18 mouse cellular contexts compared by ENCODE assay signal in genomic region chr5:117099742-117100141, GRCm38 (mm10). TPM values are rescaled to one million over a fixed set of nuclear protein-coding genes. Genes with fewer than 3 reads are reported as not detected.
A peak's percentile ranks its signal among the peaks of the same experiment; 100 is the strongest.
DNase-seq lines count a peak whose midpoint lies in the region; ATAC-seq and TF ChIP-seq lines count a peak whose summit lies in the region.
"Had no signal": no experiment of that assay in that cellular context is flagged by ENCODE, and none has a peak within 500 bp of the region (broad histone marks: within the 10 kb centered on the region; RNA-seq: fewer than 3 reads in every experiment).

No protein-coding gene starts in this region.

- no peaks in the 10 kb centered on the region for H3K79me2 ChIP-seq in MEL (ENCODE audit: control insufficient read depth, insufficient read depth, low read length, poor library complexity)

- no peak for TF ChIP-seq EP300 in lung, postnatal 0 days (IDR thresholded peaks at IDR 0.05)
- TF ChIP-seq EP300 in MEL (IDR thresholded peaks at IDR 0.05; ENCODE audit: low read depth in 1 of 2, low read length in 2 of 2) = no peak

- TF ChIP-seq POLR2A in lung, adult 2 months (IDR thresholded peaks at IDR 0.05; ENCODE audit: borderline replicate concordance, extremely low read depth, low read depth, low read length) = no peak
- TF ChIP-seq POLR2A in MEL (IDR thresholded peaks at IDR 0.05; ENCODE audit: control insufficient read depth in 1 of 2, insufficient read depth in 1 of 2, low read depth in 1 of 2, low read length in 2 of 2, poor library complexity in 1 of 2) = no peak
- no peak for TF ChIP-seq POLR2A in cortical plate, adult 2 months (IDR thresholded peaks at IDR 0.05; ENCODE audit: extremely low read depth, insufficient read depth, low read length)

- H3K9ac ChIP-seq in hindbrain, postnatal 0 days (replicated peaks; ENCODE audit: low read length) = no peak overlapping the region
- H3K9ac ChIP-seq in lung, postnatal 0 days (replicated peaks; ENCODE audit: low read depth) = no peak overlapping the region
- no peak overlapping the region for H3K9ac ChIP-seq in MEL (ENCODE audit: control insufficient read depth, low read depth, low read length, poor library complexity, severe bottlenecking)
- H3K9ac ChIP-seq: kidney, embryonic 15.5 days; lung, embryonic 14.5 days; neural tube, embryonic 12.5 days had no signal

- H3K36me3 ChIP-seq in hindbrain, postnatal 0 days (ENCODE audit: insufficient read depth, low read length) = peaks cover 40% of the 10 kb centered on the region
- peaks cover 93% of the 10 kb centered on the region for H3K36me3 ChIP-seq in hindbrain, embryonic 10.5 days
- peaks cover 28% of the 10 kb centered on the region for H3K36me3 ChIP-seq in lung, postnatal 0 days (ENCODE audit: insufficient read depth, low read length)
- H3K36me3 ChIP-seq in MEL (ENCODE audit: control insufficient read depth in 1 of 2, insufficient read depth in 2 of 2, low read length in 2 of 2) = peaks cover 0 to 2% of the 10 kb centered on the region in 2 experiments; a peak in 2 of 4 replicates

- no peak for DNase-seq in hindbrain, postnatal 0 days (ENCODE audit: low spot score)
- no peak for DNase-seq in hindbrain, embryonic 10.5 days (ENCODE audit: low spot score)
- no peak for DNase-seq in lung, postnatal 0 days (ENCODE audit: low spot score)
- DNase-seq in lung, adult 2 months = no peak
- DNase-seq in MEL (ENCODE audit: low read depth, low spot score) = peak; percentile 18
- no peak for DNase-seq in adrenal gland, adult 18-20 months (ENCODE audit: low spot score in 2 of 2)
- DNase-seq in ovary, adult 18-20 months (ENCODE audit: low spot score) = no peak
- DNase-seq: cerebellum, adult 18-20 months; embryo, embryonic 11 days; gastrocnemius, postnatal 36 days; heart, postnatal 36 days; lung, embryonic 14.5 days had no signal

- no peak overlapping the region for H3K4me2 ChIP-seq in hindbrain, postnatal 0 days (ENCODE audit: low read depth, low read length)
- no peak overlapping the region for H3K4me2 ChIP-seq in lung, postnatal 0 days (replicated peaks; ENCODE audit: low read depth, low read length)
- H3K4me2 ChIP-seq: heart, embryonic 11.5 days; kidney, embryonic 15.5 days; lung, embryonic 14.5 days; neural tube, embryonic 12.5 days had no signal

- H3K4me1 ChIP-seq in hindbrain, postnatal 0 days (ENCODE audit: insufficient read depth, low read length) = no peaks in the 10 kb centered on the region
- H3K4me1 ChIP-seq in hindbrain, embryonic 10.5 days (replicated peaks) = peaks cover 15% of the 10 kb centered on the region; the same call in 1 of the 2 replicates
- no peaks in the 10 kb centered on the region for H3K4me1 ChIP-seq in lung, postnatal 0 days (ENCODE audit: insufficient read depth, low read depth, low read length)
- no peaks in the 10 kb centered on the region for H3K4me1 ChIP-seq in lung, adult 2 months (ENCODE audit: control insufficient read depth, insufficient read depth, low read length)
- no peaks in the 10 kb centered on the region for H3K4me1 ChIP-seq in MEL (ENCODE audit: control insufficient read depth in 1 of 2, insufficient read depth in 2 of 2, low read length in 2 of 2)
- H3K4me1 ChIP-seq in cortical plate, adult 2 months (ENCODE audit: control insufficient read depth, insufficient read depth, low read length) = no peaks in the 10 kb centered on the region
- H3K4me1 ChIP-seq: kidney, embryonic 15.5 days; neural tube, embryonic 12.5 days had no signal

- TF ChIP-seq RAD21 in MEL (IDR thresholded peaks at IDR 0.05; ENCODE audit: low read depth, low read length) = no peak

- H3K27me3 ChIP-seq in hindbrain, postnatal 0 days (ENCODE audit: insufficient read depth, low read length) = no peaks in the 10 kb centered on the region
- no peaks in the 10 kb centered on the region for H3K27me3 ChIP-seq in hindbrain, embryonic 10.5 days (ENCODE audit: insufficient read depth, poor library complexity, severe bottlenecking)
- H3K27me3 ChIP-seq in lung, postnatal 0 days (replicated peaks; ENCODE audit: insufficient read depth, low read length) = no peaks in the 10 kb centered on the region
- H3K27me3 ChIP-seq in MEL (ENCODE audit: control insufficient read depth in 1 of 2, insufficient read depth in 2 of 2, low read length in 2 of 2) = no peaks in the 10 kb centered on the region
- H3K27me3 ChIP-seq: kidney, embryonic 15.5 days; neural tube, embryonic 12.5 days had no signal

- H3K4me3 ChIP-seq in hindbrain, postnatal 0 days (ENCODE audit: low read length) = no peak overlapping the region
- H3K4me3 ChIP-seq in hindbrain, embryonic 10.5 days = no peak overlapping the region
- H3K4me3 ChIP-seq in lung, postnatal 0 days (ENCODE audit: low read depth, low read length) = no peak overlapping the region
- H3K4me3 ChIP-seq in lung, adult 2 months (replicated peaks; ENCODE audit: extremely low read depth, low read depth, low read length) = no peak overlapping the region
- no peak overlapping the region for H3K4me3 ChIP-seq in MEL (ENCODE audit: control insufficient read depth in 1 of 2, insufficient read depth in 1 of 2, low read depth in 2 of 2, low read length in 2 of 2)
- no peak overlapping the region for H3K4me3 ChIP-seq in cortical plate, adult 2 months (ENCODE audit: insufficient read depth, low read length)
- H3K4me3 ChIP-seq: kidney, embryonic 15.5 days; neural tube, embryonic 12.5 days had no signal

- ATAC-seq in hindbrain, postnatal 0 days = no peak
- ATAC-seq in lung, postnatal 0 days = no peak
- ATAC-seq: activated CD4-positive, CD25-positive, alpha-beta regulatory T cell, adult 4 months; forebrain, embryonic 16.5 days had no signal

- TF ChIP-seq CTCF in hindbrain, postnatal 0 days (IDR thresholded peaks at IDR 0.05; ENCODE audit: low read depth) = peak; percentile 45
- TF ChIP-seq CTCF in lung, postnatal 0 days (IDR thresholded peaks at IDR 0.05) = peak; percentile 30; the same call in 1 of the 2 replicates
- TF ChIP-seq CTCF in lung, adult 2 months (IDR thresholded peaks at IDR 0.05; ENCODE audit: insufficient read depth, low read length) = no peak
- TF ChIP-seq CTCF in MEL (IDR thresholded peaks at IDR 0.05 in 2 of 3, conservative IDR thresholded peaks at IDR 0.05 in 1 of 3; ENCODE audit: control insufficient read depth in 1 of 3, insufficient read depth in 1 of 3, low read depth in 2 of 3, low read length in 3 of 3, poor library complexity in 1 of 3, severe bottlenecking in 1 of 3) = peak; percentile 39 to 68 (median 47); a peak in 5 of 6 replicates
- TF ChIP-seq CTCF in cortical plate, adult 2 months (IDR thresholded peaks at IDR 0.05; ENCODE audit: extremely low read depth, insufficient read depth, low read length) = peak; percentile 54

- no peak overlapping the region for H3K27ac ChIP-seq in hindbrain, postnatal 0 days
- H3K27ac ChIP-seq in hindbrain, embryonic 10.5 days = no peak overlapping the region
- H3K27ac ChIP-seq in lung, postnatal 0 days (ENCODE audit: low read length) = no peak overlapping the region
- H3K27ac ChIP-seq in MEL (ENCODE audit: control insufficient read depth, low read depth, low read length) = no peak overlapping the region
- H3K27ac ChIP-seq in cortical plate, adult 2 months (ENCODE audit: insufficient read depth, low read length) = no peak overlapping the region
- H3K27ac ChIP-seq: kidney, embryonic 15.5 days; neural tube, embryonic 12.5 days had no signal

- WGBS in hindbrain, postnatal 0 days = 87% methylated on average over 11 of the region's 11 CpGs
- 90% methylated on average over 11 of the region's 11 CpGs for WGBS in hindbrain, embryonic 10.5 days
- WGBS in lung, postnatal 0 days = 86% methylated on average over 11 of the region's 11 CpGs
- WGBS in lung, adult 2 months = 86% methylated on average over 11 of the region's 11 CpGs

- no peaks in the 10 kb centered on the region for H3K9me3 ChIP-seq in hindbrain, postnatal 0 days (ENCODE audit: low read length)
- H3K9me3 ChIP-seq in hindbrain, embryonic 10.5 days = no peaks in the 10 kb centered on the region
- H3K9me3 ChIP-seq in lung, postnatal 0 days (ENCODE audit: low read length) = no peaks in the 10 kb centered on the region
- no peaks in the 10 kb centered on the region for H3K9me3 ChIP-seq in MEL (replicated peaks; ENCODE audit: insufficient read depth, low read length)
- H3K9me3 ChIP-seq: kidney, embryonic 15.5 days; neural tube, embryonic 12.5 days had no signal

TF ChIP-seq in MEL, 35 proteins besides CTCF, POLR2A, EP300 and RAD21:
- no peak for TF ChIP-seq USF2 (IDR thresholded peaks at IDR 0.05; ENCODE audit: borderline replicate concordance in 1 of 2, insufficient read depth in 1 of 2, low read depth in 1 of 2, low read length in 2 of 2)
- TF ChIP-seq KAT2A (conservative IDR thresholded peaks at IDR 0.05; ENCODE audit: low read depth, low read length) = no peak
- TF ChIP-seq MYC (IDR thresholded peaks at IDR 0.05; ENCODE audit: low read depth, low read length) = no peak
- TF ChIP-seq SMC3 (IDR thresholded peaks at IDR 0.05; ENCODE audit: low read depth, low read length) = 0 out of 2 replicates have a peak, but pooled peaks have one; percentile 26
- no peak for TF ChIP-seq MAFK (IDR thresholded peaks at IDR 0.05; ENCODE audit: borderline replicate concordance, low read depth, low read length)

RNA-seq across cellular contexts. Expression of gene Suds3, which starts 16.2 kb away (rescaled TPM):
- total RNA-seq in hindbrain, postnatal 0 days (2014; rRNA removed) = 83.4 and 99.7 TPM in 2 replicates
- 65.4 and 68.1 TPM in 2 replicates for polyA plus RNA-seq in hindbrain, postnatal 0 days (2015; fragmentation: Nextera tagmentation; extraction: Ambion mirVana)
- 79.1 and 90.4 TPM in 2 replicates for polyA plus RNA-seq in hindbrain, embryonic 10.5 days (2016; fragmentation: Nextera tagmentation; extraction: Ambion mirVana)
- polyA plus RNA-seq in lung, postnatal 0 days (2015; fragmentation: Nextera tagmentation; extraction: Ambion mirVana) = 47.1 and 57.8 TPM in 2 replicates
- polyA plus RNA-seq in lung, adult 2 months (2012; rRNA removed) = 44.0 and 57.1 TPM in 2 replicates
- total RNA-seq in MEL (2012; rRNA removed) = 64.6 and 67.8 TPM in 2 replicates
- 100 to 1,000 TPM in 1 of 2 experiments, not detected in 1; 102 TPM for polyA plus RNA-seq in MEL (2012; ENCODE audit: insufficient read depth in 1 of 2, insufficient read length in 2 of 2, low read depth in 1 of 2, low replicate concordance in 2 of 2, missing spikeins in 1 of 2)
- polyA plus RNA-seq in cortical plate, adult 2 months (2012; rRNA removed) = 110 and 129 TPM in 2 replicates
- total RNA-seq in adrenal gland, adult 18-20 months (2021) = 100 to 1,000 TPM; 103 to 120 TPM

RNA-seq across cellular contexts. Expression of gene Taok3, which starts 20.2 kb away (rescaled TPM):
- total RNA-seq in hindbrain, postnatal 0 days (2014; rRNA removed) = 21.0 and 27.3 TPM in 2 replicates
- polyA plus RNA-seq in hindbrain, postnatal 0 days (2015; fragmentation: Nextera tagmentation; extraction: Ambion mirVana) = 50.2 and 51.9 TPM in 2 replicates
- polyA plus RNA-seq in hindbrain, embryonic 10.5 days (2016; fragmentation: Nextera tagmentation; extraction: Ambion mirVana) = 10.4 and 16.4 TPM in 2 replicates
- 55.5 and 67.3 TPM in 2 replicates for polyA plus RNA-seq in lung, postnatal 0 days (2015; fragmentation: Nextera tagmentation; extraction: Ambion mirVana)
- polyA plus RNA-seq in lung, adult 2 months (2012; rRNA removed) = 30.3 and 40.5 TPM in 2 replicates
- 32.1 and 33.7 TPM in 2 replicates for total RNA-seq in MEL (2012; rRNA removed)
- polyA plus RNA-seq in MEL (2012; ENCODE audit: insufficient read depth in 1 of 2, insufficient read length in 2 of 2, low read depth in 1 of 2, low replicate concordance in 2 of 2, missing spikeins in 1 of 2) = 10 to 100 TPM in 1 of 2 experiments, not detected in 1; 79.2 TPM
- 40.6 and 45.7 TPM in 2 replicates for polyA plus RNA-seq in cortical plate, adult 2 months (2012; rRNA removed)
- 10 to 100 TPM; 33.0 to 35.9 TPM for total RNA-seq in adrenal gland, adult 18-20 months (2021)
